Mouse (Mus musculus) 3134 (cell line): ENCODE measurements around the gene Irgm1.
"Not testable (repeated sequence)": the region's sequence is repeated elsewhere in the genome, so short reads cannot be mapped to it uniquely, and the experiment has no call there.

Experiments used
- DNase-seq: peaks from one replicate; pipeline ENCODE4 v3.0.0-alpha.2; 2011; ENCODE audit warnings: low spot score; ENCODE audit not compliant: insufficient read length; ENCODE audit errors: extremely low read depth

The Irgm1 gene

DNA sequence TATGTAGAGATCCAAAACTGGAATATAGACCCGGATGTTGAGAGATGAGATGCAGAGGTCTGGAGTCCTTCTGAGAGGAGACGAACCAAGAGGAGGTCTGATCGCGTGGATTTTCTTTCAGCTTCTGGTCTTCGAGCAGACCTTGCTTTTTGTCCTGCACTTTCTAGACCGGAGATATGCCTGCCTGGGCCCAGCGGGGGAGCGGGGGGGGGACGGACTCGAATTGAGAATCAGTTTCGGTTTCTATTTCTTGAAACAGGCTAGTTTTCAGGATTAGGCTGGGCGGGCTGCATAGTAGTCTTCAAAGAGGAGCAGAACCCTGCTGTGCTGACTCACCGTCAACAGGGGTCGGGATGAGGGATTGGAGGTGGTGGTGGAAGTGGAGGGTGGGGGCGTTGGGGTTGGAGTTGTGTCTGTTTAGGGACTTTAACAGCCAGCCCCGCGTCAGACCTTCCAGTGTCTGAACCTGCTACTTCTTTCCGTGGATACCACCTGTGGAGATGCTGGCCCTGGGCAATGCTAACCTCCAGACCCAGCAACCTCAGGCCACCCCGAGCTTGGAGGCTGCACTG lies at the start of gene Irgm1:
TSS of gene Irgm1 (minus strand) at position 483 of the 572 bp plus-strand sequence.
- peak; percentile 86 for DNase-seq

DNA sequence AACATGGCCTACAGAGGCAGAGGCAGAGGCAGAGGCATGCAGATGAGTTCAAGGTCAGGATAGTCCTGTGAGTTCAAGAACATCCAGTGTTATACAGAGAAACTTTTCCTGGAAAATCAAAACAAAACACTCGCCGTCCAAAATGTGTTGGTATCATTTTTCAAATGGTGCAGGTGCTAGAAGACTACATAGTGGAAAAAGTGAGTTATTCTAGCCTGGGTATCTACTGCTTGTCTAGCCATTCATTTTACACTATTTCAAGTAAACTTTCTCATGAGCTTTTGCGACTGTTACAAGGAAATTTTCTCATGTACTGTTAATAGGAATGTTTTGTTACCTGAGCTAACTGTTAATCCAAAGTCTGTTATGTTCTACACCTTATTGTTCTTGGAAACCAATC lies 46.9 kb upstream of the Irgm1 start:
- DNase-seq: no peak

DNA sequence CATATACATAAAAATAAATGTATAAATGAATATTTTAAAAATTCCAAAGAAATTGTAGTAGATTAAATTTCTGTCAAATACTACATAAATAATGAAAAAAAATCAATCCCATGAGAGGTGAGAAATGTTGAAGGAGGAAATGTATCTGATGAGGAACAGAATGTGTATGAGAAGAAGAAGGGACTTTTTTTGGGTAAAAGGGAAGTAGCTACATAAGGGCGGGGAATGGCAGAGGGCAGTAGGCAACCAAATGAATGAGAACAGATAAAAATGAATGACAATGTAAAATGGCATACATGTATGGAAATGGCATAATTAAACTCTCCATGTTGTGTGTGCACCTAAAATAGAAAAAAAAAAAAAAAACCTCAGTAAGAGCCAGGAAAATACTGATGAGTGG lies 42.1 kb upstream of the Irgm1 start:
- no peak for DNase-seq

DNA sequence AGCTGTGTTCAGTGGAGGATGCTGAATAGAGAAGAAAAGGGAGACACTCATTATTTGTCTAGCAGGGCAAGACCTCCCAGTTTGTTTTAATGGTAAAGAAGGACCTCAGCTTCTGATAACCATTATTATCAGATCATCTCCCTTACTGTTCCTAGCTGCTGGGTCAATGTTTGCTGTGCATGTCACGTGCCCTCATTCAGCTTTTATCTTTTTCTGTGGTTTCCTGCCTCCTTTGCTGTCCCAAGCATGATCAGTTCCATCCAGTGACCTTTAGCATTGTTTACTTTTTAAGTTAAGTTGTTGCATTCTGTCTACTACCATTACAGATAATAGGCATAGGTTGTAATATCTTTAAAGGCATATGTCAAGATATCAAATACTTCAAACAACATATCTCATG lies 37.0 kb upstream of the Irgm1 start:
- no peak for DNase-seq

DNA sequence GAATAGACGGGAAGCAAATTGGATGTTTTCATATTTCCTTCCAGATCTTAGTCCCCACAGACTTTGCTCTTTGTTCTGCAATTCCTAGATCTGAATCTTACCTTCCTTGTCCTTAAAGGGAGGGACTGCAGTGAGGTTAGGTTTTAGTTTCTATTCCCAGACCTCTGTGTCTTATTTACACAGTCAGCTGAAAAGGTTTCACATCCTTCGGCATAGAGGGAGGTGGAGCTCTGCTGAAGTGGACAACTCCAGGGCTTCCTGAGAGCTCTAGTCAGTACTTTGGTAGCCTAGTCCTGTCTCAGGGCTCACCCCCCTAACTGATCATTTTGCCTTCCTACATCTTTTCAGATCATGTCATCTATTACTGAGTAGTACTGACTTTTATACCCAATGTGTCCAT lies 30.5 kb upstream of the Irgm1 start, which contains the start of gene Gm5431:
TSS of gene Gm5431 (minus strand) at position 194 of the 400 bp plus-strand sequence.
- DNase-seq: no peak

DNA sequence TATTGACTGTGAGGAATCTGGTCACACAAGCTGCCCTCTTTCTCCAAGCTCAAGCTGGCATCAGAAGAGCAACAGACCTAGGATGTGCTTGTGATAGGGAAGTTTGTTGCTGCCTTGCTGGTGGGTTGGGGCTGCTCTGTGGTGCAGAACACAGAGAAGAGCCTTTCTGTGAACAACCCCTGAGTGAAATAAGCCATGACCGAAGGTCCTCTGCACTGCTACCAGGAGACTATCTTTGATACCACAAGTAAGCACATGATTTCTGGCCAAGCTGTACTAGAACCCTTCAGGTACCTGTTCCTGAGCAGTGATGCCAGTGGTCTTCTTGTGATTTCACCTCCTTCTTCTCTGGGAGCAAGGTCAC lies 30.1 kb upstream of the Irgm1 start:
- DNase-seq: not testable (repeated sequence)

DNA sequence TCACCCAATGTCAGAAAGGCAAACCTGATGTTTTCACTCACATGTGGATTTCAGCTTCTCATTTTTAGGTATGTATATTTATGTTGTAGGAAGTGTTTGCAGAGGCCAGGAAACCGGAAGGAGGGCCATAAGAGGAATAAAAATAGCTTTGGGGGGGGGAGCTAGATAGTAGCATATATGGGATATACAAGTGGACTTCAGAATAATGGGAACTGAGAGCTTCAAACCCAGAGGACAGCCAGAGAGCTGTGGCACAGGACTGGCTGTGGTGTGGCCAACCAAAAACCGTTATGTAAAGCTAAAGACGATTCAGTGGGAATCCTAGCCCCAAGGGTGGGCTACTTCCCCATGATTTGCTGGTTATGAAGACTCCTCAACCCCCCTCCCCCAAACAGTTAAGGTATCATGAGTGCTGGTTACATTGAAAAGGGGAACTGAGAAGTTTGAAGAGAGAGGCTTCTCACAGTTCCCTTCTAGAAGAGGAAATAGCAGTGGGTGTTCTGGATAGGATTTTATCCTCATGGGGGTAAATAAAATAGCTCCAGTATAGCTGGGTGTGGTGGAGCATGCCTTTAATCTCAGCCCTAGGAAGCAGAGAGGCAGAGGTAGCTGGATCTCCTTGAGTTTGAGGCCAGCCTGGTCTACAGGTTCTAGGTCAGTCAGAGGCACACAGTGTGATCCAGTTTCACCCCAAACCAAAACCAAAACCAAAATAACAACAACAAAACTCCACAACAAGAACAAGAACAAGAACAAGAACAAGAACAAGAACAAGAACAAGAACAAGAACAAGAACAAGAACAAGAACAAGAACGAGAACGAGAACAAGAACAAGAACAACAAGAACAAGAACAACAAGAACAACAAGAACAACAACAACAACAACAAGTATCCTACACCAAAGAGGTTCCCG lies 29.4 kb upstream of the Irgm1 start:
- not testable (repeated sequence) for DNase-seq

DNA sequence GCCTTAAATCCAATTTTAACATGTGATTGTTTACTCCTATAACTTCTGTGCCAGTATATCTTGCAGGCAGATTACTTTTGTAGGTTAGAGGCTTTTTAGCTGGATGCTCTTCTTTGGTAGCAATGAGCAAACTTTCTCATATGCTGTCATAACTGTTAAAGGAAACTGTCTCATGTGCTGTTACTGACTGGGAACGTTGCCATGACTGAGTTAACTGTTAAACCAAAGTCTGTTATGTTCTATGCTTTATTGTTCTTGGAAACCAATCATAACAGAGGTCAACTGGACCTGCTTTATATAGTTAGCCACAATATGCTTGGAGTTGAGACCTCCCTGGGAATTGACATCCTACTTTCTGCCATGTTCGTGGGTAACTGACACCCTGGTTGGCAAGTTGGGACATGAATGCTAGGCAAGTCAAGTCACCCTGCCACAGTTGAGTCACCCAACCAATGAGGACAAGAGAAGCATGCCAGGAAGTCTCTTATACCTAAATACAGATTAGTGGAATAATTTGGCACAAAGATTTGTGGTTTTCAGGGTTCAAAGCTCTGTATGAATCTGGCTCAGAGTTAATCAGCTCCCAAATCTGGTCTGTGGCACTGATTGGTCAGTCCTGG lies 27.4 kb upstream of the Irgm1 start:
- DNase-seq: peak; percentile 46

DNA sequence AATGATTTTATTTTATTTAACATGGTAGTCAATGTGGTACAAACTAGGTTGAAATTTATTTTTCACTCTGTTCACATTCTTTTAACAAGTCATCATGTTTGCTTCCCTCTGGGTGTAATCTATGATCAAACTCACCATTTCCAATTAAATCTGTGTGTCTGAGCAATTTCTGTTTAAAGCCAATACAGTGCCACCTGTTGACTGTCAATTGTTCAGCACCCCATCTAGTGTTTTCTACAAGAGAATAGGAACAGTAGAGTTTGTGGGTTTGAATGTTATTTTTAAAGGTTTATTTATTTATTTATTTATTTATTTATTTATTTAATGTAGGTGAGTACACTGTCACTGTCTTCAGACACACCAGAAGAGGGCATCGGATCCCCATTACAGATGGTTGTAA lies 5.2 kb upstream of the Irgm1 start:
- no peak for DNase-seq

DNA sequence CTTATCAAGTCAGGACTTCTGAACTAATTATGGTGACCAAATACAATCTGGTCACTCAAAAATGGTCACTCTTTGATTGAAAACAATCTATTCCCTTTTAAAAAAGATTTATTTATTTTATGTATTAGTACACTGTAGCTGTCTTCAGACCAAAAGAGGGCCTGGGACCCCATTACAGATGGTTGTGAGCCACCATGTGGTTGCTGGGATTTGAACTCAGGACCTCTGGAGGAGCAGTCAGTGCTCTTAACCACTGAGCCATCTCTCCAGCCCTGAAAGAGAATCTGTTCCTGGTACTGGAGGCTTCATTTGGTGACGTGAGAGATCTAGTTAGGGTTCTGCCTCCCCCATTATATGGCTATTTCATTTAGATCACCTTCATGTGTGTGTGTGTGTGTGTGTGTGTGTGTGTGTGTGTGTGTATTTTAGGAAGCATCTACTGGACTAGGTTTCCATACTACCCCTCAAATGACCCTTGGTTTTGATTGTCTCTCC lies 3.9 kb upstream of the Irgm1 start:
- DNase-seq: not testable (repeated sequence)

DNA sequence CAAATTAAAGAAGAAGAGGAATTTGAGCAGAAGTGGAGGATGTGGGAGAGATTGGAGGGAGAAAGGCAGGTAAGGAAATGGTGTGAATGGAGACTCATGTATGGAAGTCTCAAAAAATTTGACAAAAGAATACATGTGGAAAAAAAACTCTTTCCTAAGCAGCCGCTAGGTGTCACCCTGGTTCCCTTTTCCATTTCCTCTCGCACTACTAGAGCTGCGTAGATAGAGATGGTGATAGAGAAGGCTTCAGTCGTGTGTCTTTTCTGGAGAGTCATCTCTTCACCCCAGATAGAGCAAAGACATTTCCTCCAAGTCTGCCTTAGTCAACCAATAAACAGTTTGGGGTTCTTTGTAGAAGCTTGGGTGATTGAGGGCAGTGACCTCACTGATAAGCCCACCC lies 3.0 kb upstream of the Irgm1 start:
- DNase-seq: no peak

DNA sequence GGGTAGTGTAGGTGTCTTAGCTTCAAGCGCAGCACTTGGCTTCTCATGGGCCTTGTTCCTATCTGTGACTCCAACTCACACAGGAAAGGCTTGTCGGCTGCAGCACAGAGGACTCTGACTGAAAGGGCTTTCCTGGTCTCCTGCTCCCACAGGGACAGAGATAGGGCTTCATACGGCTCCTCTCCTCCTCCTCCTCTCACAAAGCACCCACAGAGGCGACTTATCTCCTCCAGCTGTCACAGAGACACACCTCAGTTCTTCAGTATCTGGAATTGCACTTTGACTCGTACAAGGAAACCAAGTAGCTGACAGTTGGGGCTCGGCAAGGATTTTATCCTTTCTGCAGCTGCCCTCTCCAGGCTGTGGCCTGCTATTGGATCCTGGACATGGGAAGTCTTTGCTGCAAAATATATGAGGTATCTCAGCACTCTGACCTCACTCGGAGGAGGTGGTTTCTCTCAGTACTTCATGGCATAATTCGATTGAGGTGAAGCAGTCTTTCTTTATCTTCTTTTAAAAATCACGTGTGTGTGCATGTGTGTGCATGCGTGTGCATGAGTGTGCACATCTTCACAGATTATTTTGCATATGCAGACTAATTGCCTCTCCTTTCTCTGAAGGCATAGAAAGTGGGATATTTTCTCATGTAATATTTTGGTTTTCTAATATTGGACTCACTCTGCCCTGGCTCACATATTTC lies 2.3 kb upstream of the Irgm1 start:
- DNase-seq: no peak

DNA sequence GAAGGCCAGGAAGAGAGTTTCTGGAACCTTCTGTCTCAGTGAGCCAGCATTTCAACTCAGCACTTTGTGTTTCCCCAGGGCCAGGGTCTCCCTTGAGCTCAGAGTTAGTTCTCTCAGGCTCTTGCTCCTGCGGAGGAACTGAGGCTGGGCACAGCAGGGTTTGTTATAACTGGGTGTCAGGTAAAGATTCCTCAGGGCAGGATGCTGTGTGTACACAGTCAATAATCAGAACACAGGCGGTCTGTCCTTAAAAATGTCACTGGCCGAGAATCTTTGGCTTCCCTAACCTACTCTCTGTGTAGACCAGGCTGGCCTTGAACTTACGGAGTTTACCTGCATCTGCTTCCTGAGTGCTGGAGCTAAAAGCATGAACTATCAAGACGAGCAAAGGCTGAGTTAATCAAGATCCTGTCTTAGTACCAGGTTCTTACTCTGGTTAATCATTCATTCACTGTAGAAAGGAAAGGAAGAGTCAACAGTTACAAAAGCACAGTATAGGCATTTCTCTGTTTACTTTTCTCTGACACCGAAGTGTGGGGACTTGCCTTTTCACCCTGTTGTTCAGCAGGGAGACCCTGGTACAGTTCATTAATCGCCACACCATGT lies 1.3 kb upstream of the Irgm1 start:
- no peak for DNase-seq

DNA sequence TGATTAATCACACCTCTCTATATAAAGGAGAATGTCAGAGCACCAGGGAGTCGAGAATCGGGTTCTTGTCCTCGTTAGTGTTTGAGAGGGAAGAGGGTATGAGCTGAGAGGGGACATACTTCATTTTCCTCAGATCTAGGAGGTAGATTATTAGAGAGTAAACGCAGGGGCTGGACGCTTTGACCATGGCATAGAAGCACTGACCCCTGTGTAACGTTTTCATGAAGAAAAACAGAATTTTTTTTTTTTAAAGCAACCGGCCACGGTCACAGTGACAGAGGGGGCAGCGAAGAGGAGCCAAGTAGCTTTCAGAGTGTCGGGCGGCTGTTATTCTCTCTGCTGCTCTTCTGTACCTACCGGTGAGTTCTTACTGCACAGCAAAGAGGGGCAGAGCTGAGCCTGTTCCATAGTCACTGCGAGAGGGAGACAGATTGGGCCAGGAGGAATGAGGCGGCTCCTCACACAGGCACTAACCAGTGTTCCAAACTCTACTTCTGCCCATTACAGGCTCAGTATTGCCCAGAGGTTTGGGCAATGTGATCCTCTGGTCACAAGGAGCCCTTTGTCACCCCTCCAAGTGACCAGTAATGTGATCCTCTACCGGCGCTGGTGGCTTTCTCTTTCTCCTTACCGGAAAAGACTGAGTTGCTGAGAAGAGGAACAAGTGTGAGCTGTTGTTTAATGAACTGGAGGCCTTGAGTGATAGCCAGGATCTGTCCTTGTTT lies 496 bp upstream of the Irgm1 start:
- DNase-seq: peak; percentile 55

DNA sequence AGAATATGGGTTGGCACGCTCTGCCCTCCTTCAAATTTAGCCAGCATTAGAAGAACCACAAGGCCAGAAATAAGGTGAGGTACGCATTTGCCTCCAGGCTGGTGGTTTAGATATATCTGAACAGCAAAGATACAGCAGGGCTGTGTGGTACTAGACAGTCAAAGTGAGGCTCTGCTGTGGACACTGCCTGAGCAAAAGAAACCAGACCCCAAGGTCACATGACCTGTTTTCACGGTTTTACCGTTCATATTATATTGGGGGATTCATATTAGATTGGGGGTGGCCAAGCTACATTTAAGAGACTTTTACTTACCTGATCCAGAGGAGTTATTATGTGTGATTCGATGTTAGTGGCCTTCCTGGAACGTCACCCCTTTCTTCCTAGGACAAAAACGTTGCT lies 702 bp downstream of the Irgm1 start:
- peak; percentile 22 for DNase-seq

DNA sequence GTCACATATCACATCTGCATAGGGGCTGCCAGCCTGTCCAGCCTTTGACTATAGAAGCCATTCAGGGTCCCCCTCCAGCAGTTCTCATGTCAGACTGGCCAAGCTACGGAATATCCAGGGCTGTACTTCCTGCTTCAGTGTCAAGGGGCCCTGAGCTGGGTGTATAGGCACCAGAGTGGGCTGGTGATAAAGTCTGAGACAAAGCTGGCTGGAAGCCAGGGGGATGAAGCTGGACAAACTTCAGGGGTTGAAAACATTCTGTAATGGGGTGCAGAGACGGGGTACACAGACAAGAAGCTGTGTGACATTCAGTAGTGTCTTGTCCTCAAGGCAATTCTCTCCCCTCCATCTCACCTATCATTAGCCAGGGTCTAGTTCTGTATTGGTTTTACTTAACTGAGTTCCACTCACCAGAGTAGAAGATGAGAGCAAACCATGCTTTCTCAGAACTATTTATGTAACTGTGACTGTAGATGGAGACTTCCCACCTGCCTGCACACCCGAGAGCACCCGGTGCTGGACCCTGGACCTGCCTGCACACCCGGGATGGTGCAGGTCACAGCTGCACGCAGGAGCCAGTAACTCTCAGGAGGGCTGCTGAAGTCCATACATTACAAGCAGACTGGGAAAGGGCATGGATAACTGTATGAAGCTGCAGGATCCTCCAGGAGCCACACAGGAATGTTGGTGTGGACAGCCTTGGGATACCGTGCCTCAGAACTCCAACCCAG lies 1.9 kb downstream of the Irgm1 start:
- DNase-seq: peak; percentile 45

DNA sequence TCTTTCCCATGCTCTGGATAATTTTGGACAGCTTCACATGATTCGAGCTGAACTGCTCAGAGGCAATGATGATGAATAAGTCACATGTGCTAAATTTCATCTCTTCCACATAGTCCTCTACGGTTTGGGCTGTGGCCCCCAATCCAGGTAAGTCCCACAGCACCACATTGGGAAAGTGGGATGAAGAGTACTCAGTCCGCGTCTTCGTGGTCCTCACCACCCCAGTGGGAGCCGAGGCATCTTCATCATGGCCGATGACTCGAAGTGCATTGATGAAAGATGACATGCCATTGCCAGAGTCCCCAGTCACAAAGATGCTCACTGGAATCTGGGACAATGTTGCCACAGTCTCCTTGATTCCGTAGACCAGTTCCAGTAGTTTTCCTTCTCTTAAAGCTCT lies 5.0 kb downstream of the Irgm1 start:
- DNase-seq: no peak

DNA sequence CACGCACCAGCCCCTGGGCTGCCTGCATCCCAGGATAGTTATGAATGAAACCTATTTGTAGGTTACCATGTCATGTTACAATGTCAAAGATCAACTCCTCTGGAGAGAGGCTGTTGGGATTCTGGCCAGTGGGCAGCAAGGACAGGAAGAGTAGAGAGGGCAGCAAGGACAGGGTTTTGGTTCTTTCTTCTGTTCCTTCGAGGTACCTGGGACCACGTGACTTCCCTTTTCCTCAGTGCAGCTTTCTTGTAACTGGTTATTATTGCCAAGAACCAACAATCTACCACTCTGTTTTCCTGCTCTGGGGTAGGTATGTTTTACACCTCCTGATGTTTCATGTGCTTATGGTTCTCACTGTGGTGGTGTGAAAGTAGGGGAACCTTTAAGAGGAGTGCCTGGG lies 7.7 kb downstream of the Irgm1 start:
- DNase-seq: no peak

DNA sequence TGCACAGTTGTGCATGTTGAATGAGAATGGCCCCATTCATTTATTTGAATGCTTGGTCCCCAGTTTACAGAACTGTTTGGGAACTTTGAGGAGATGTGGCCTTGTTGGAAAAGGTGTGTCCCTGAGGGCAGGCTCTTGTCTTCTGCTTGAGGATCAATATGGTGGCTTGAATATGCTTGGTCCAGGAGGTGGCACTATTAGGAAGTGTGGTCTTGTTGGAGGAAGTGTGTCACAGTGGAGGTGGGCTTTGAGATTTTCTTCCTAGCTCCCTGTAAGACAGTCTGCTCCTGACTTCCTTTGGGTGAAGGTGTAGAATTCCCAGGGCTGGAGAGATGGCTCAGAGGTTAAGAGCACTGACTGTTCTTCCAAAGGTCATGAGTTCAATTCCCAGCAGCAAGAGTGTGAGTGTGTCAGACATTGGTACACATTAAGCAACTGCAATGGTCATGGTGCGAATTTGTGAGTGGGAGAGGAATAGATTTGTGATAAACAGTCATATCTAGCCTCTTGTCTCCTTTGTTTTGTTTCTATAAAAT lies 8.6 kb downstream of the Irgm1 start:
- DNase-seq: no peak
